Mouse (Mus musculus) macrophage (primary cell): ENCODE measurements around the gene Hes1. TPM values are rescaled to one million over a fixed set of nuclear protein-coding genes. Genes with fewer than 3 reads are reported as not detected.

Experiments
- H3K27ac ChIP-seq: fragments of 350-480 bp; formaldehyde crosslinking; 2 replicates; pipeline ENCODE4 v1.9.0; 2021
- H3K36me3 ChIP-seq: fragments of 350-480 bp; formaldehyde crosslinking; 2 replicates; pipeline ENCODE4 v1.9.0; 2021; ENCODE audit errors: inconsistent target
- H3K4me3 ChIP-seq: fragments of 350-480 bp; formaldehyde crosslinking; 2 replicates; pipeline ENCODE4 v1.9.0; 2021; ENCODE audit errors: inconsistent target
- H3K79me2 ChIP-seq: fragments of 350-480 bp; formaldehyde crosslinking; 2 replicates; pipeline ENCODE4 v1.9.0; 2021; ENCODE audit errors: inconsistent target
- WGBS: methylation state at CpG from one replicate; pipeline ENCODE4 v1.1.7; 2026; ENCODE audit warnings: inconsistent platforms; ENCODE audit not compliant: missing documents; 5-methylcytosine and 5-hydroxymethylcytosine counted together
- polyA plus RNA-seq: library from polyadenylated mRNA; stranded (reverse); fragments of 250-400 nt; gene quantifications from 3 replicates; pipeline ENCODE4 v1.2.4, GENCODE M21; 2018; ENCODE audit warnings: inconsistent platforms

Hes1 gene
- polyA plus RNA-seq, 1 experiment from 2014 or later = not detected

DNA sequence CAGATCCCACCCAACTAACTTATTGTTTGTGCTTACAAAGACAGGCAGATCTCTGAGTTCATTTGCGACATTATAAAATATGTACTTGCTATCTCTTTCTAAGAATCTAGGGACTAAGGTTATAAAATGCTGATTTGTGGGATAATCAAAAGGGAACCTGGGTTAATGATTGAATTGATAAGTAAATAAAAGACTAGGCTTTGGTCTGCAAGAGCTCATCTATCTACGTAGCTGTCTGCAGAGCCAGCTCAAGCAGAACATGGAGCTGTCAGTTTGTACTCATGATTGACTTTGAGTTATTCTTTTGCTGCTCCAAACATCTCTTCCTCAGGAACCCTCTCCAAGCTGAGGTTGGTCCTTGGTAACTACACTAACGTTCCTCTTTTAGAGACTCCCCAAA, 46.3 kb downstream of the Hes1 start:
- 96% methylated on average over 3 of the region's 3 CpGs for WGBS

DNA sequence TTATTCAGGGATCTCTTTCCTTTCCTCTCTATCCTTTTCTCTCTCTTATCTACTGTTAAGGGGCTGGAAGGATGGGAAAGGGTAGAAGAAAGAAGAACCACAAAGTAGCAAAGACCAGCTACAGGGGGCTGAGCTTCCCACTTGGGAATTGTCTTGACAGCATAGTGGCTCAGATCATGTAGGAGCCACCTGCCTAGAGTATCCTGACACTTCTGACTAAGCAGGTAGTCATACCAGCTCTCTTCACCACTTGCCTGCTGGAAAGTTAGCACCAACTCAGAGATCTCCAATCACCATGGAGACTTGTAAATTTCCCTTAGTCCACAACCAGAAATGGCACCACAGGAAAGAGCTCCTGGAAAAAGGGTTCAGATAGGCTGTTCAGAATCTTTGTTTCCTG, 46.9 kb downstream of the Hes1 start:
- H3K36me3 ChIP-seq = no peaks in the 10 kb centered on the region
- no peak overlapping the region for H3K27ac ChIP-seq
- no peaks in the 10 kb centered on the region for H3K79me2 ChIP-seq
- H3K4me3 ChIP-seq = no peak overlapping the region

More for the DNA sequence above, 46.3 kb downstream of the Hes1 start:
- H3K79me2 ChIP-seq = no peaks in the 10 kb centered on the region
- no peak overlapping the region for H3K27ac ChIP-seq
- H3K36me3 ChIP-seq = no peaks in the 10 kb centered on the region
- no peak overlapping the region for H3K4me3 ChIP-seq

DNA sequence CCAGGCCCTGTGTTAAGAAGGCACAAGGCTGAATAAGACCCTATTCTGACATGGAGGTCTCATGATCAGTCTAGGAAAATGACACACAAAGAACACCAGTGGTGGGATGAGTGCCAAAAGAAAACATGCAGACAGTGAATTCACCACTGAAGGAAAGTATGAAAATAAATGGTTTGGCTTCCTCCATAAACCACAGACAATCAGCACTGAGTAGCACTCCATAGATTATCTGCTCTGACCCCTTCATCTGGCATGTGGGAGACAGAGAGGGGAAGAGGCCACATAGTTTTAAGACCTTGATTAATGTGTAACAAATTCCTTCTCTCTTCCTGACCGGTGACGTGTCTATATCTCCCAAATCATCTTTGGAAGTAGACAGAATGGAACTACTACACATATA, 47.4 kb downstream of the Hes1 start:
- 87% methylated on average over 2 of the region's 2 CpGs for WGBS
- Histone ChIP-seq H3K27ac (no peak overlapping the region), H3K4me3 (no peak overlapping the region), H3K79me2 (no peaks in the 10 kb centered on the region), H3K36me3 (no peaks in the 10 kb centered on the region)

DNA sequence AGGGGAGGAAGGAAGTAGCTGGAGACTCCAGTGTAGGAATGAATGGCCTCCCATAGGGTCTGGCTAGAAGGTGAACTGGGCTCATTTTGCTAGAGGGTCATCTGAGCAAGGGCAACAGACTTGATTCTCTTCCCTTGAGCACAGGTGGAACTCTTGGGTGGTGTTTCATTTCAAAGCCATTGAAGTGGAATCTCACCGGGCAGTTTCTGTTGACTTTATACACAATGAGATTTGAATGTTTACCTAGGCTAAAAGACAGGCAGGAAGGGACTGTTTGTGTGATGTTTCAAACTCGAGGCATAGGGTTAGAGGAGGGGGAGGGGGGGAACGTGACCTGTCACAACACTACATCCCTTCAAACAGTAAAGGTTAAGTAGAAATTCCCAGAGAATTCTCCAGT, 49.0 kb downstream of the Hes1 start:
- Histone ChIP-seq H3K79me2 (no peaks in the 10 kb centered on the region), H3K27ac (no peak overlapping the region), H3K4me3 (no peak overlapping the region), H3K36me3 (no peaks in the 10 kb centered on the region)
- WGBS = 54% methylated on average over 2 of the region's 3 CpGs

DNA sequence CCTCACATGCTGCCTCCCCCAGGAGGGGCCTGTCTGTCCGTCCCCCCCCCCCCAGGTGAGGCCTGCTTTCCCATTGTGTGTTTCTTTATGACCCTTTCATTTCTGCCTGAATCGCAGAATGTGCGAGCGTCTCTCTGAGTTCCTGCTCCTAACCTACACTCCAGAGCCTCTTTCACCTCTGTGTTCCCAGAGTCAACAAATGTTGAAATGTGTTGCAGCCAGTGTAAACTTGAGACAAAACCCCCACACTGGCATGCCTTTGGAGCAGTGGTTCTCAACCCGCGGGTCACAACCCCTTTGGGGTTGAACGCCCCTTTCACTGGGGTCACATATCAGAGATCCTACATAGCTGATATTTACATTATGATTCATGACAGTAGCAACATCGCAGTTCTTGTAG, 49.6 kb downstream of the Hes1 start:
- H3K79me2 ChIP-seq = no peaks in the 10 kb centered on the region
- no peak overlapping the region for H3K27ac ChIP-seq
- H3K36me3 ChIP-seq = no peaks in the 10 kb centered on the region
- WGBS = 87% methylated on average over 7 of the region's 8 CpGs
- H3K4me3 ChIP-seq = no peak overlapping the region

DNA sequence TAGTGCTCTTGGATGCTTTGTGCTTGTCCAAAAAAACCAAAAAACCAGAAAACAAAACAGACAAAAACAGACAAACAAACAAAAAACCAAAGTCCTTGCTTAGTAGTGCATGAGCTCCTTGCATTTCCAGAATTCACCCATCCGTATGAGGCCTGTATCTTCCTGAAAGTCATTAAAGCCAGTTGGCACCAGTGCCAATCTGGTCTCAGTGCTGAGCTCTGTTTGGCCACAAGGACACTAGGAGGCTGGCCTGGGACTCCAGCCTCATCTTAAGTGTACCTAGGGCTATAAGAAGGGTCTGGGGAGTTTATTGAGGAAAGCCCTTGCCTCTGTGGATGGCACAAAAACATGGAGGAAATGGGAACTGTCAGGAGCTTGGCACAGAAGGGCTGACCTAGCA, 50.3 kb downstream of the Hes1 start:
- Histone ChIP-seq H3K36me3 (no peaks in the 10 kb centered on the region), H3K27ac (no peak overlapping the region), H3K79me2 (no peaks in the 10 kb centered on the region), H3K4me3 (no peak overlapping the region)
- WGBS = 90% methylated on average over 1 of the region's 1 CpGs

Other genes with a start within 250 kb of the Hes1 start
- not detected in 3 replicates for gene Cpn2, start 203.1 kb downstream of the Hes1 start, polyA plus RNA-seq
- gene Lrrc15, start 218.9 kb downstream of the Hes1 start, polyA plus RNA-seq = not detected in 3 replicates
- gene Gp5, start 246.4 kb downstream of the Hes1 start, polyA plus RNA-seq = 0.15 to 0.60 TPM (median 0.21 TPM) in 3 replicates